Mouse (Mus musculus): ENCODE results near the gene Dyx1c1. TPM values are rescaled to one million over a fixed set of nuclear protein-coding genes. Genes with fewer than 3 reads are reported as not detected.

Gene Dyx1c1
- polyA plus RNA-seq, 1 experiment from 2014 or later: 0.45 TPM

GRCm38 (mm10) chr9:72968349-72969061 lies 9.9 kb downstream of the Dyx1c1 start:
- Histone ChIP-seq H3K27ac (ENCODE audit: low read length) (no peak overlapping the region), H3K4me1 (ENCODE audit: control insufficient read depth, insufficient read depth, low read length) (no peaks in the 10 kb centered on the region), H3K4me2 (ENCODE audit: low read depth, low read length) (no peak overlapping the region), H3K36me3 (ENCODE audit: control insufficient read depth, insufficient read depth) (no peaks in the 10 kb centered on the region), H3K4me3 (ENCODE audit: low read length) (no peak overlapping the region), H3K9me3 (replicated peaks; ENCODE audit: control insufficient read depth, low read length) (no peaks in the 10 kb centered on the region), H3K27me3 (ENCODE audit: control insufficient read depth, insufficient read depth, low read length) (no peaks in the 10 kb centered on the region), H3K9ac (ENCODE audit: low read length) (no peak overlapping the region)
- WGBS: 29% methylated on average over 11 of the region's 11 CpGs
- peak; percentile 52; the same call in 1 of the 2 replicates for ATAC-seq (replicated peaks; ENCODE audit: extremely low read depth, insufficient read depth, low FRiP score)

GRCm38 (mm10) chr9:72969874-72970273 lies 11.3 kb downstream of the Dyx1c1 start:
- Histone ChIP-seq H3K9ac (ENCODE audit: low read length) (no peak overlapping the region), H3K9me3 (replicated peaks; ENCODE audit: control insufficient read depth, low read length) (no peaks in the 10 kb centered on the region), H3K27me3 (ENCODE audit: control insufficient read depth, insufficient read depth, low read length) (no peaks in the 10 kb centered on the region), H3K4me3 (ENCODE audit: low read length) (no peak overlapping the region), H3K36me3 (ENCODE audit: control insufficient read depth, insufficient read depth) (no peaks in the 10 kb centered on the region), H3K4me2 (ENCODE audit: low read depth, low read length) (no peak overlapping the region), H3K4me1 (ENCODE audit: control insufficient read depth, insufficient read depth, low read length) (no peaks in the 10 kb centered on the region), H3K27ac (ENCODE audit: low read length) (no peak overlapping the region)
- 63% methylated on average over 7 of the region's 7 CpGs for WGBS
- no peak for ATAC-seq (replicated peaks; ENCODE audit: extremely low read depth, insufficient read depth, low FRiP score)

- no peak overlapping the region for H3K4me2 ChIP-seq (ENCODE audit: low read depth, low read length)
These were observed 13.8 kb downstream of the Dyx1c1 start for GRCm38 (mm10) chr9:72972435-72972834.

GRCm38 (mm10) chr9:72972984-72973383 lies 14.4 kb downstream of the Dyx1c1 start:
- Histone ChIP-seq H3K4me1 (ENCODE audit: control insufficient read depth, insufficient read depth, low read length) (no peaks in the 10 kb centered on the region), H3K27me3 (ENCODE audit: control insufficient read depth, insufficient read depth, low read length) (no peaks in the 10 kb centered on the region), H3K4me3 (ENCODE audit: low read length) (no peak overlapping the region), H3K9ac (ENCODE audit: low read length) (no peak overlapping the region), H3K4me2 (ENCODE audit: low read depth, low read length) (no peak overlapping the region), H3K36me3 (ENCODE audit: control insufficient read depth, insufficient read depth) (no peaks in the 10 kb centered on the region), H3K27ac (ENCODE audit: low read length) (no peak overlapping the region), H3K9me3 (replicated peaks; ENCODE audit: control insufficient read depth, low read length) (no peaks in the 10 kb centered on the region)
- ATAC-seq (replicated peaks; ENCODE audit: extremely low read depth, insufficient read depth, low FRiP score): no peak

More at GRCm38 (mm10) chr9:72972435-72972834, 13.8 kb downstream of the Dyx1c1 start:
- H3K9ac ChIP-seq (ENCODE audit: low read length): no peak overlapping the region
- no peaks in the 10 kb centered on the region for H3K4me1 ChIP-seq (ENCODE audit: control insufficient read depth, insufficient read depth, low read length)
- 77% methylated on average over 5 of the region's 5 CpGs for WGBS
- no peaks in the 10 kb centered on the region for H3K27me3 ChIP-seq (ENCODE audit: control insufficient read depth, insufficient read depth, low read length)
- no peak for ATAC-seq (replicated peaks; ENCODE audit: extremely low read depth, insufficient read depth, low FRiP score)
- no peaks in the 10 kb centered on the region for H3K9me3 ChIP-seq (replicated peaks; ENCODE audit: control insufficient read depth, low read length)
- H3K4me3 ChIP-seq (ENCODE audit: low read length): no peak overlapping the region
- no peaks in the 10 kb centered on the region for H3K36me3 ChIP-seq (ENCODE audit: control insufficient read depth, insufficient read depth)
- no peak overlapping the region for H3K27ac ChIP-seq (ENCODE audit: low read length)

- no peak overlapping the region for H3K4me3 ChIP-seq (ENCODE audit: low read length)
- WGBS: 83% methylated on average over 5 of the region's 5 CpGs
- ATAC-seq (replicated peaks; ENCODE audit: extremely low read depth, insufficient read depth, low FRiP score): no peak
- no peaks in the 10 kb centered on the region for H3K9me3 ChIP-seq (replicated peaks; ENCODE audit: control insufficient read depth, low read length)
- H3K4me2 ChIP-seq (ENCODE audit: low read depth, low read length): no peak overlapping the region
- no peaks in the 10 kb centered on the region for H3K4me1 ChIP-seq (ENCODE audit: control insufficient read depth, insufficient read depth, low read length)
- H3K27me3 ChIP-seq (ENCODE audit: control insufficient read depth, insufficient read depth, low read length): no peaks in the 10 kb centered on the region
- no peak overlapping the region for H3K9ac ChIP-seq (ENCODE audit: low read length)
- H3K36me3 ChIP-seq (ENCODE audit: control insufficient read depth, insufficient read depth): no peaks in the 10 kb centered on the region
- no peak overlapping the region for H3K27ac ChIP-seq (ENCODE audit: low read length)
These were observed 16.1 kb downstream of the Dyx1c1 start for GRCm38 (mm10) chr9:72974734-72975133.

- ATAC-seq (replicated peaks; ENCODE audit: extremely low read depth, insufficient read depth, low FRiP score): no peak
- no peaks in the 10 kb centered on the region for H3K9me3 ChIP-seq (replicated peaks; ENCODE audit: control insufficient read depth, low read length)
- H3K9ac ChIP-seq (ENCODE audit: low read length): no peak overlapping the region
- no peaks in the 10 kb centered on the region for H3K27me3 ChIP-seq (ENCODE audit: control insufficient read depth, insufficient read depth, low read length)
- no peaks in the 10 kb centered on the region for H3K36me3 ChIP-seq (ENCODE audit: control insufficient read depth, insufficient read depth)
- H3K27ac ChIP-seq (ENCODE audit: low read length): no peak overlapping the region
- no peaks in the 10 kb centered on the region for H3K4me1 ChIP-seq (ENCODE audit: control insufficient read depth, insufficient read depth, low read length)
- no peak overlapping the region for H3K4me3 ChIP-seq (ENCODE audit: low read length)
- no peak overlapping the region for H3K4me2 ChIP-seq (ENCODE audit: low read depth, low read length)
- 71% methylated on average over 1 of the region's 1 CpGs for WGBS
These were observed 16.7 kb downstream of the Dyx1c1 start for GRCm38 (mm10) chr9:72975242-72975641.

- Histone ChIP-seq H3K36me3 (ENCODE audit: control insufficient read depth, insufficient read depth) (no peaks in the 10 kb centered on the region), H3K4me1 (ENCODE audit: control insufficient read depth, insufficient read depth, low read length) (peaks cover 9% of the 10 kb centered on the region), H3K4me3 (ENCODE audit: low read length) (no peak overlapping the region), H3K27ac (ENCODE audit: low read length) (no peak overlapping the region), H3K27me3 (ENCODE audit: control insufficient read depth, insufficient read depth, low read length) (no peaks in the 10 kb centered on the region), H3K9me3 (replicated peaks; ENCODE audit: control insufficient read depth, low read length) (no peaks in the 10 kb centered on the region), H3K9ac (ENCODE audit: low read length) (no peak overlapping the region), H3K4me2 (ENCODE audit: low read depth, low read length) (no peak overlapping the region)
- ATAC-seq (replicated peaks; ENCODE audit: extremely low read depth, insufficient read depth, low FRiP score): no peak
- 51% methylated on average over 2 of the region's 2 CpGs for WGBS
These were observed 24.5 kb downstream of the Dyx1c1 start for GRCm38 (mm10) chr9:72983066-72983465.

GRCm38 (mm10) chr9:72985250-72986220 lies 26.9 kb downstream of the Dyx1c1 start, which contains the start of the genes Ccpg1os and Ccpg1:
Gene Ccpg1os (minus strand): TSS chr9:72985382.
Gene Ccpg1 (plus strand): TSS chr9:72985429.
- peaks cover 9% of the 10 kb centered on the region for H3K4me1 ChIP-seq (ENCODE audit: control insufficient read depth, insufficient read depth, low read length)
- peak within 1 kb of the TSS; percentile 86 for H3K4me2 ChIP-seq (ENCODE audit: low read depth, low read length)
- H3K9ac ChIP-seq (ENCODE audit: low read length): peak within 1 kb of the TSS; percentile 77
- no peaks in the 10 kb centered on the region for H3K36me3 ChIP-seq (ENCODE audit: control insufficient read depth, insufficient read depth)
- peak; percentile 99 for ATAC-seq (replicated peaks; ENCODE audit: extremely low read depth, insufficient read depth, low FRiP score)
- under 1% methylated on average over 88 of the region's 88 CpGs for WGBS
- H3K4me3 ChIP-seq (ENCODE audit: low read length): peak within 1 kb of the TSS; percentile 81
- H3K9me3 ChIP-seq (replicated peaks; ENCODE audit: control insufficient read depth, low read length): no peaks in the 10 kb centered on the region
- H3K27me3 ChIP-seq (ENCODE audit: control insufficient read depth, insufficient read depth, low read length): no peaks in the 10 kb centered on the region
- H3K27ac ChIP-seq (ENCODE audit: low read length): peak within 1 kb of the TSS; percentile 58

- no peak for ATAC-seq (replicated peaks; ENCODE audit: extremely low read depth, insufficient read depth, low FRiP score)
- 57% methylated on average over 3 of the region's 3 CpGs for WGBS
- no peaks in the 10 kb centered on the region for H3K9me3 ChIP-seq (replicated peaks; ENCODE audit: control insufficient read depth, low read length)
These were observed 29.1 kb downstream of the Dyx1c1 start for GRCm38 (mm10) chr9:72987703-72988102.

More at GRCm38 (mm10) chr9:72987703-72988102, 29.1 kb downstream of the Dyx1c1 start:
- Histone ChIP-seq H3K36me3 (ENCODE audit: control insufficient read depth, insufficient read depth) (no peaks in the 10 kb centered on the region), H3K4me3 (ENCODE audit: low read length) (no peak overlapping the region), H3K27ac (ENCODE audit: low read length) (no peak overlapping the region), H3K9ac (ENCODE audit: low read length) (no peak overlapping the region), H3K4me2 (ENCODE audit: low read depth, low read length) (no peak overlapping the region), H3K27me3 (ENCODE audit: control insufficient read depth, insufficient read depth, low read length) (no peaks in the 10 kb centered on the region), H3K4me1 (ENCODE audit: control insufficient read depth, insufficient read depth, low read length) (peaks cover 9% of the 10 kb centered on the region)

All from heart, embryonic 16.5 days (tissue).